Mouse (Mus musculus): Measurements from ENCODE around the gene Mdh1b. TPM values are rescaled to one million over a fixed set of nuclear protein-coding genes. Genes with fewer than 3 reads are reported as not detected.

Gene Mdh1b
- polyA plus RNA-seq, 1 experiment from 2014 or later, result 0.25 TPM

DNA sequence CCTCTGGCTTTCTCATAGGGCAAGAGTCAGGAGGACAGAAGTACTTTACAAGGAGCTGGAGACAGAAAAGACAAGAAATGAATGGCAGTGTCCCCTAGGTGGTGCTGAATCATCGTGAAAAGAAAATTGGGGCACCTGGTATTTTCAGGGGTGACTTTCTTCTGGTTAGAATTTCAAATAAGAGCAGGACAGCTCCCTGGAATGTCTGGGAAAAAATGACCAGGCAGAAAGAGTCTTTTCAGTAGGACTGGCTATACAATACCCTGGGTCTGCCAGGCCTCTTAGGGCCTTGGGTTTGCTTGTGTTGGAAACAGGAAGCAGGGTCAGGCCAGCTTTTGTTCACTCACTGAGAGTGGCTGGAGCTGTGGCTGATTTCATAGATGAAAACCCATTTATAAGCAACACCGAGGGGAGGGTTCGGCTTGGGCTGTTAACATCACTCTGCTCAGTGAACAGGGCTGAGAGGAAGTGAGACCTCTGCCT is 33.1 kb upstream of the Mdh1b start:
- Histone ChIP-seq H3K4me3 (ENCODE audit: low read depth, low read length) (no peak overlapping the region), H3K9me3 (ENCODE audit: control insufficient read depth, low read length) (no peaks in the 10 kb centered on the region), H3K4me2 (ENCODE audit: low read depth, low read length, severe bottlenecking) (no peak overlapping the region), H3K27ac (ENCODE audit: low read depth, low read length) (peak overlapping the region; percentile 48; the same call in 1 of the 2 replicates), H3K36me3 (ENCODE audit: control insufficient read depth, insufficient read depth, low read length) (no peaks in the 10 kb centered on the region), H3K27me3 (ENCODE audit: control insufficient read depth, insufficient read depth, low read length) (no peaks in the 10 kb centered on the region), H3K9ac (ENCODE audit: low read length) (peak overlapping the region; percentile 41; the same call in 1 of the 2 replicates), H3K4me1 (replicated peaks; ENCODE audit: control insufficient read depth, insufficient read depth, low read length) (peaks cover 11% of the 10 kb centered on the region; the same call in 1 of the 2 replicates)
- DNase-seq (ENCODE audit: low spot score), result peak; percentile 60
- 11% methylated on average over 3 of the region's 3 CpGs for WGBS
- ATAC-seq (replicated peaks; ENCODE audit: low FRiP score), result peak; percentile 87

GRCm38 (mm10) chr1:63756005-63756404 is 25.9 kb upstream of the Mdh1b start:
- Histone ChIP-seq H3K9ac (ENCODE audit: low read length) (no peak overlapping the region), H3K27me3 (ENCODE audit: control insufficient read depth, insufficient read depth, low read length) (no peaks in the 10 kb centered on the region), H3K4me2 (ENCODE audit: low read depth, low read length, severe bottlenecking) (no peak overlapping the region), H3K4me1 (replicated peaks; ENCODE audit: control insufficient read depth, insufficient read depth, low read length) (no peaks in the 10 kb centered on the region), H3K9me3 (ENCODE audit: control insufficient read depth, low read length) (no peaks in the 10 kb centered on the region), H3K36me3 (ENCODE audit: control insufficient read depth, insufficient read depth, low read length) (no peaks in the 10 kb centered on the region; the same call in 1 of the 2 replicates), H3K27ac (ENCODE audit: low read depth, low read length) (no peak overlapping the region), H3K4me3 (ENCODE audit: low read depth, low read length) (no peak overlapping the region)
- ATAC-seq (replicated peaks; ENCODE audit: low FRiP score), result no peak
- WGBS, result 70% methylated on average over 2 of the region's 2 CpGs
- DNase-seq (ENCODE audit: low spot score), result no peak

DNA sequence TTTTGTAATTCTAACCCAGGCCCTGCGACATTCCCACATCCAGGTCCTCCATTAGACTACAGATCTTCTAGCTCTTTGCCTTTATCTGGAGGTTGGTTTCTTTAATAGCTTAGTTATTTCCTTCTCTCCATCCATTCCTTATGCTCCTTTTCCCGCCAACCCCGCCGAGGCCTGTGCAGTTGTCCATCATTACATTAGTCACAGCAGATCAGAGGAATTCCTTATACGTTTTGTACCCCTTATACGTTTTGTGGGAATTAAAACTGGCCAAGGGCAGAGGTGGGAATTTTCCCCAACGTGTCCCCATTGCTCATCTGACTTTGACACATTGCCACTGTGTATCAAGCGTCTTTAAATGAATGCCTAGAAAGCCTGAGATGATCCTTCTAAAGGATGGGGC is 322 bp downstream of the Mdh1b start:
- 43% methylated on average over 8 of the region's 8 CpGs for WGBS
- peak overlapping the region; percentile 64; the same call in 1 of the 2 replicates for H3K9ac ChIP-seq (ENCODE audit: low read length)
- no peaks in the 10 kb centered on the region for H3K9me3 ChIP-seq (ENCODE audit: control insufficient read depth, low read length)
- 0 out of 2 replicates have a peak, but pooled peaks cover 4% of the 10 kb centered on the region for H3K4me1 ChIP-seq (replicated peaks; ENCODE audit: control insufficient read depth, insufficient read depth, low read length)
- no peak overlapping the region for H3K27ac ChIP-seq (ENCODE audit: low read depth, low read length)
- peak overlapping the region; percentile 71 for H3K4me3 ChIP-seq (ENCODE audit: low read depth, low read length)
- H3K36me3 ChIP-seq (ENCODE audit: control insufficient read depth, insufficient read depth, low read length), result no peaks in the 10 kb centered on the region
- peak overlapping the region; percentile 63 for H3K4me2 ChIP-seq (ENCODE audit: low read depth, low read length, severe bottlenecking)
- DNase-seq (ENCODE audit: low spot score), result no peak
- no peak; the same call in 1 of the 2 replicates for ATAC-seq (replicated peaks; ENCODE audit: low FRiP score)
- no peaks in the 10 kb centered on the region for H3K27me3 ChIP-seq (ENCODE audit: control insufficient read depth, insufficient read depth, low read length)

GRCm38 (mm10) chr1:63720161-63720560 is 10.0 kb downstream of the Mdh1b start:
- no peak overlapping the region for H3K4me3 ChIP-seq (ENCODE audit: low read depth, low read length)
- ATAC-seq (replicated peaks; ENCODE audit: low FRiP score) (no peak), DNase-seq (ENCODE audit: low spot score) (no peak)
- no peaks in the 10 kb centered on the region for H3K9me3 ChIP-seq (ENCODE audit: control insufficient read depth, low read length)
- H3K27ac ChIP-seq (ENCODE audit: low read depth, low read length), result no peak overlapping the region
- 81% methylated on average over 7 of the region's 7 CpGs for WGBS
- H3K4me2 ChIP-seq (ENCODE audit: low read depth, low read length, severe bottlenecking), result no peak overlapping the region
- no peaks in the 10 kb centered on the region for H3K4me1 ChIP-seq (replicated peaks; ENCODE audit: control insufficient read depth, insufficient read depth, low read length)
- no peaks in the 10 kb centered on the region for H3K27me3 ChIP-seq (ENCODE audit: control insufficient read depth, insufficient read depth, low read length)
- no peaks in the 10 kb centered on the region for H3K36me3 ChIP-seq (ENCODE audit: control insufficient read depth, insufficient read depth, low read length)
- no peak overlapping the region for H3K9ac ChIP-seq (ENCODE audit: low read length)

DNA sequence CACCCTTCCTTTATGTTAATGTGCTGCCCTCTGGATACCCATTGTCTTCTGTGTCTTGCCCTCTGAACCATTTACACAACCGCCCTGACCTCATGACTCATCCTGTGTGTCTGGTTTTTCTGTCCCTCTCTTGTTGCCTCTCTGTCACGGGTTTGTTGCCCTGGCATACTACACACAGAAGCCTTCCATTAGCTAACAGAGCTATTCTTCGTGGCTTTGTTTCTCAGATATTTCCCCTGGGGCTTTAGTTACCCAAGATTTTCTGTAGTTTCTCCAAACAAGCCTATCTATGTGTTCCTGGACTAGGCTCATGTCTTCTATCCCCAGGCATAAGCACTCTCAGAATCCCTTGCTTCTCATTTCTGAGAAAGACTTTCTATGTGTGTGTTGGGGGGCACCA is 21.2 kb downstream of the Mdh1b start:
- Histone ChIP-seq H3K9me3 (ENCODE audit: control insufficient read depth, low read length) (no peaks in the 10 kb centered on the region), H3K36me3 (ENCODE audit: control insufficient read depth, insufficient read depth, low read length) (no peaks in the 10 kb centered on the region), H3K4me2 (ENCODE audit: low read depth, low read length, severe bottlenecking) (no peak overlapping the region), H3K27me3 (ENCODE audit: control insufficient read depth, insufficient read depth, low read length) (no peaks in the 10 kb centered on the region), H3K9ac (ENCODE audit: low read length) (no peak overlapping the region), H3K27ac (ENCODE audit: low read depth, low read length) (no peak overlapping the region), H3K4me1 (replicated peaks; ENCODE audit: control insufficient read depth, insufficient read depth, low read length) (no peaks in the 10 kb centered on the region), H3K4me3 (ENCODE audit: low read depth, low read length) (no peak overlapping the region)
- ATAC-seq (replicated peaks; ENCODE audit: low FRiP score), result no peak
- 77% methylated on average over 3 of the region's 3 CpGs for whole genome bisulfite sequencing
- no peak for DNase-seq (ENCODE audit: low spot score)

DNA sequence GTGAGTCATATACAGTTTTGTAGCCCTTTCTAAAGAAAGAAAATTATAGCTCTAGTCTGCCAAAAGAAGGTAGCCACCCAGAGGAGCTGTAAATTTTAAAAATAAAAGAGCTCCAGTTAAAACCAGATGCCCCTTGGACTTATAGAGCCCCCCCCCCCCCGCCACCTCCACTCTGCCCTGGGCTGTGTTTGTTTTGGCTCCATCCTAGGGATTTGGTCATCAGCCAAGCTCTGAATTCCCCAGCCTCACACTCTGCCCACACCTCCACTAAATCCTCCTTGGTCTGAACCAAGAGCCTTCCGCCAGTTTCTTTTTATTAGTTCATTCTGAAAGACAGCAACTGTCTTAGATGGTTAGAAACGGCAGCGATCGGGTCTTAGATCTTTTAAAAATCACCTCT is 24.4 kb downstream of the Mdh1b start:
- no peak overlapping the region for H3K9ac ChIP-seq (ENCODE audit: low read length)
- H3K4me1 ChIP-seq (replicated peaks; ENCODE audit: control insufficient read depth, insufficient read depth, low read length), result no peaks in the 10 kb centered on the region
- H3K27ac ChIP-seq (ENCODE audit: low read depth, low read length), result no peak overlapping the region
- H3K27me3 ChIP-seq (ENCODE audit: control insufficient read depth, insufficient read depth, low read length), result no peaks in the 10 kb centered on the region
- ATAC-seq (replicated peaks; ENCODE audit: low FRiP score), result no peak
- no peaks in the 10 kb centered on the region for H3K9me3 ChIP-seq (ENCODE audit: control insufficient read depth, low read length)
- H3K4me2 ChIP-seq (ENCODE audit: low read depth, low read length, severe bottlenecking), result no peak overlapping the region
- WGBS, result 79% methylated on average over 5 of the region's 5 CpGs
- no peak for DNase-seq (ENCODE audit: low spot score)
- H3K4me3 ChIP-seq (ENCODE audit: low read depth, low read length), result no peak overlapping the region
- H3K36me3 ChIP-seq (ENCODE audit: control insufficient read depth, insufficient read depth, low read length), result no peaks in the 10 kb centered on the region

- H3K4me2 ChIP-seq (ENCODE audit: low read depth, low read length, severe bottlenecking), result no peak overlapping the region
- ATAC-seq (replicated peaks; ENCODE audit: low FRiP score), result no peak
Observed at GRCm38 (mm10) chr1:63696861-63697260, 33.3 kb downstream of the Mdh1b start.

GRCm38 (mm10) chr1:63686827-63687226 is 43.3 kb downstream of the Mdh1b start, which contains the start of gene Dytn:
Gene Dytn, minus strand, starts transcription at chr1:63686927.
- no peak for DNase-seq (ENCODE audit: low spot score)
- Histone ChIP-seq H3K4me2 (ENCODE audit: low read depth, low read length, severe bottlenecking) (no peak within 1 kb of the TSS), H3K4me1 (replicated peaks; ENCODE audit: control insufficient read depth, insufficient read depth, low read length) (no peaks in the 10 kb centered on the region), H3K36me3 (ENCODE audit: control insufficient read depth, insufficient read depth, low read length) (no peaks in the 10 kb centered on the region), H3K27ac (ENCODE audit: low read depth, low read length) (no peak within 1 kb of the TSS), H3K9me3 (ENCODE audit: control insufficient read depth, low read length) (no peaks in the 10 kb centered on the region), H3K9ac (ENCODE audit: low read length) (no peak within 1 kb of the TSS), H3K4me3 (ENCODE audit: low read depth, low read length) (no peak within 1 kb of the TSS), H3K27me3 (ENCODE audit: control insufficient read depth, insufficient read depth, low read length) (no peaks in the 10 kb centered on the region)
- WGBS, result 90% methylated on average over 4 of the region's 4 CpGs
- no peak for ATAC-seq (replicated peaks; ENCODE audit: low FRiP score)

More at GRCm38 (mm10) chr1:63696861-63697260, 33.3 kb downstream of the Mdh1b start:
- Histone ChIP-seq H3K4me1 (replicated peaks; ENCODE audit: control insufficient read depth, insufficient read depth, low read length) (no peaks in the 10 kb centered on the region), H3K27ac (ENCODE audit: low read depth, low read length) (no peak overlapping the region), H3K9me3 (ENCODE audit: control insufficient read depth, low read length) (no peaks in the 10 kb centered on the region), H3K9ac (ENCODE audit: low read length) (no peak overlapping the region), H3K36me3 (ENCODE audit: control insufficient read depth, insufficient read depth, low read length) (no peaks in the 10 kb centered on the region), H3K27me3 (ENCODE audit: control insufficient read depth, insufficient read depth, low read length) (no peaks in the 10 kb centered on the region), H3K4me3 (ENCODE audit: low read depth, low read length) (no peak overlapping the region)
- 88% methylated on average over 3 of the region's 3 CpGs for WGBS
- DNase-seq (ENCODE audit: low spot score), result no peak

- H3K9ac ChIP-seq (ENCODE audit: low read length), result no peak overlapping the region
- no peaks in the 10 kb centered on the region for H3K9me3 ChIP-seq (ENCODE audit: control insufficient read depth, low read length)
- no peak overlapping the region for H3K4me2 ChIP-seq (ENCODE audit: low read depth, low read length, severe bottlenecking)
- ATAC-seq (replicated peaks; ENCODE audit: low FRiP score) (no peak), DNase-seq (ENCODE audit: low spot score) (no peak)
- H3K4me3 ChIP-seq (ENCODE audit: low read depth, low read length), result no peak overlapping the region
- H3K27ac ChIP-seq (ENCODE audit: low read depth, low read length), result no peak overlapping the region
- 93% methylated on average over 3 of the region's 3 CpGs for WGBS
- no peaks in the 10 kb centered on the region for H3K27me3 ChIP-seq (ENCODE audit: control insufficient read depth, insufficient read depth, low read length)
- no peaks in the 10 kb centered on the region for H3K36me3 ChIP-seq (ENCODE audit: control insufficient read depth, insufficient read depth, low read length)
- no peaks in the 10 kb centered on the region for H3K4me1 ChIP-seq (replicated peaks; ENCODE audit: control insufficient read depth, insufficient read depth, low read length)
Observed at GRCm38 (mm10) chr1:63675975-63676374, 54.1 kb downstream of the Mdh1b start.
